Mouse (Mus musculus): ENCODE measurements at regions not wholly inside any gene's neighbourhood (a gene's known extent, or its start where the extent isn't known, plus 50 kb on each side); places are given as distances from the start of the nearest gene placed in this dataset.
A peak's percentile ranks its signal among the peaks of the same experiment; 100 is the strongest.

DNA sequence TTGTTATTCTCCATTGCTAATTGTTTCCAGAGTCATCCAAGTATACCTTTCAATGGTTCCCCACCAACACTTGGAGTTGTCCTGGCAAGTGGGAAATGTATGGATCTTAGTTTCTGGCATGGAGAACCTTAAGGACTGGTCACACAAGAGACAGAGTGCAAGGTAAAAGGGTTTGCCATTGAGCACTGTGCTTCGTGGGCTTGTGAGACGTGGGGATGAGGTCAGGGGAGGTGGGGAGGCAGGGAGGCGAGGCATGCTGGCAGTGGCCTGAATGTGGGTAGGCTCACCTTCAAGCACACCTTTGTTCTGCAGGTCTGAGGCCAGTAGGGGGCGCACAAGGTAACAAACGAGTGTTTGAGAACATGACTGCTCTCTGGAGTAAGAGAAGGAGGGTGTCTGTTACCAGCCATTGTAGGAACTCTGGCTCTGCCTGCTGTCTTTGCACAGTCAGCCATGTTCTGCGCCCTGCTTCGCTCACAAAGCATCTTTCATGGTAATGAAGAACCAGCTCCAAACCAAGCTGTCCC, 612.0 kb downstream of the Bcl11a start:
- peak; percentile 14 for DNase-seq (ENCODE audit: low read depth)

DNA sequence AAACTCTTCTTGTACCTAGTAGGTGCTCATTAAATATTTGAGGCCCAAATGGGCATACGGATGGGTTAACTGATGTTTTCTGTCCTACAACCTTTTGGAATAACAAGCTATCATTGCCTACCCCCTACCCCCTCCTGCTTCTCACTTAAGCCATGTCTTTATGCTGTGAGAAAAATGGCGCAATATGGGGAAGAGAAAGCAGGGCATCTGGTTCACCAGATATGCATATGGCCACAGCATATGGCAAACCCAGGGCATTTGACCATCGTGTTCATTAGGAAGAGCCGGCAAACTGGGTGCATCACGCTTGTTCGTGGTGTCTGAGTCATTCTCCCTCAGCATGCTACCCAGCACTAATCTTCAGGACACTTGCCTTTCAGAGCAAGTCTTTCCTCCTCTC, 616.1 kb downstream of the Bcl11a start:
- no peak for DNase-seq (ENCODE audit: low read depth)

DNA sequence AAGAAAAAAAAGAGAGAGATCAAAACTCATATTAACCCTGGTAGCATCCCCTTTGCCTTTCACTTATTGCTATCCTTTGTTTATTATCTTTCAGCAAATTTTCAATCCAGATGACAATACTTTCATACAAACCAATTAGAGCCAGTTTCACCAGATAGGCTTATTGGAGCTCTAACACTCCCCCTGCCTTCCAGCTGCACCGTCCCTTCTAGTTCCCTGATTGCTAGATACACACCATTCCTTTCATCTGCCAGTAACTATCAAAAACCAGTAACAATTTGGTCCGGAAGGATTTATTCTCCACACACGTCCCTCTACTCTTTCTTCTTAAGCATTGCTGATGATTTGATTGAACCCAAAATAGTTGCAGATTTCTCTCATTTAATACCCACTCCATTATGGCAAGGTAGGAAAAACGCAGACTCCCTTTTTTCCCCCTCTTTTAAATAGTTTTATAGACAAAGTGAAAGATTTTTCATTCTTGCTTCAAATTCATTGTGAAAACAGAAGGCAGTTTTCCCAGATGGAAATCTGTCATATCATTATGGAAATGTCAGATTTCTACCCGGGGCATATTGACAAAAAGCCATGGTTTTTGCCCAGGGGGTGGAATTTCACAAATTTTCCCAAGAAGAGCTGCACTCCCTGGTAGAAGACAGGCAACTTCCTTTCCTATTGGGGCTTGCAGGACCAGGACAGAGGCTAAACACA, 617.3 kb downstream of the Bcl11a start:
- DNase-seq (ENCODE audit: low read depth): no peak

DNA sequence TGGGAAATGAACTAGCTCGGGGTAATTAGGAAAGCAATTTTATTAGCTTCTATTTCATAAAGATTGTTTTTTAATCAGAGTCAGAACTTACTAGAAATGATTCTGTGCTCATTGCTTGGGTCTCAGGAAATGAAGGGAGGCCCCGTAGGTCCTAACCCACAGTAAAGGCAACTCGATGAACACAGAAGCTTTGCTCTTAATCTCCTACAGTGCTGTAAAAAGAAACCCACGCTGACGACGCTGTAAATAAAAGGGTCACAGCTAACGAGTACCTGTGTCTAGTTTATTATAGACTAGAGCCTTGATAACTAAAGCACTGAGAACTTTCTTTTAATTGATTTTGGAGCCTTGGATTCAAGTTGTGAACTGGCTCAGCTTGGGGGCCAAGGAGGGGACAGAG, 618.7 kb downstream of the Bcl11a start:
- DNase-seq (ENCODE audit: low read depth): no peak

DNA sequence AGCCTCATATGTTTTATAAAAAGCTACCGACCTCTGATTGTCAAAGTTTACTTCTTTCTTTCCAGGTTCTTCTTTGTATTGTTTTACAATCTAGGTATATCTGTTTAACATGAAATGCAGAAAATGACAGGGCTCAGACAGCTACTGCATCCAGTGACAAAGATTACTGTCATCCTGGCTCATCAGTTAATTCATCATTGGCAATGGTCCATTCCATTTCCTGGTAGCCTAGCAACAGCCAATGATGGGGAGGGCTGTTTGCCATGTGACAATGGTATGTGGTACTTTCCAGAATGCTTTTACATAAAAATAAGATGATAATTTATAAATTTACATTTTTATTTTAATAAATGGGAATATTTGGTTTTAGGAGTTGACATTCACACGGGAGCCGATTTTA, 630.9 kb downstream of the Bcl11a start:
- DNase-seq (ENCODE audit: low read depth): no peak

DNA sequence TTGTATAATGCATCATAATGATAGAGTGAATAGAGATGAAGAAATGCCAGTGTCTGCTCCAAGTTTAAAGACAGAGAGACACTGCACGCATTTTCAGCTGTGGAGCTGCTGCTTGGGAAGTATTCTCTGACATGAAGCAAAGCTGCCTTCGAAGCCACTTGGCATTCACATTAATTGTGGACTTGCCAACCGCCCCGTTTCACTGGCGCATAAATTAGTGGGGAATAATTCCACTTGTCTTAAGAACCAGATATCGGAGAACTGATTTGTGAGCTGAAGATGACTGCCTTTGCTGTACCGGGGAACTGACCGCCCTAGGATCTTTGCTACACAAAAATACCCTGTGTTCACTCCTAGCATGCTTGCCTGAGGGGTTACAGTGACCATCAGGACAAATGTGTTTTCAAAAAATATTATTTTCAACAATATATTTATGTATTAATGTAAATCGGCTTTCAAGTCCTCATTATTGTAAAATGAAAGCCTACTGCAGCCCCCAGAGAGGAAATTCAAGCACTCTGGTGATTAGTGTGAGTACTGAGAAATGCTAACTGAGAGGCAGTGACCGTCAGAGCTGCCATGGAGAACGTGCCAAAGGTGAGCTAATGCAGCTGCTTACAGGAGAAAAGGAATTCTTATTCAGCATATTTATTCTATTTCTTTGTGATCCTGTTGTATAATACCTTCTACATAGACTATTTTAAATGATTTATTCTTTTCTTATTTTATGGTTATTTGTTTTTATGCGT, 638.9 kb downstream of the Bcl11a start:
- DNase-seq (ENCODE audit: low read depth): no peak

DNA sequence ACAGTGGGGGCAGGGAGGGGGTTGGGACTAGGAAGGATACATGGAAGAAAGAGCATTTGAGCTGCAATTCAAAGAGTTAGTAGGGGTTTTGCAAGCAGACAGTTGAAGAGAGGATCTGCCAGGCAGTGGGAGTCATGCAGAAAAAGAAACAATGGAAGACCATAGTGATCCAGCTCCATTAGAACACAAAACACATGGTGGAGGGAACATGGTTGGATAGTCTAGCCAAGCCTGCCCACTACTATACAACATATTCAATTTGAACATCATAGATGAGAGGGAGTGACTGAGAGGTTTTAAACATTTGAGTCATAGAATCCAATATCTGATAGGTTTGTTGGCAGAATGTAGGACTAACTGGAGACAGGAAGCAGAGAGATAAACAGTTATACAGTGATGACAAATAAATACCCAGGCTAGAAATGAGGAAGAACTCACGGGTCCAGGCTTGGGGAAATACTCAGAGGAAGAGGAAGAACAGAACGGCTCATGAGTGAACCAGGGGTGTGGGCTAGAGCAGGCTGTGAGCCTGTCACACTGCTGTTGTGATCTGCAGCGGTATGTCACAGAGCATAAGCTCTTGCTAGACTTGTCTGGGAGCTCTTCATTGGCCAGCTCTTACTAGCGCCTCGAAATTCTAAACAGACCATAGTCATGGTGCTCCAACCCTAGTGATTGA, 646.5 kb downstream of the Bcl11a start:
- DNase-seq (ENCODE audit: low read depth): no peak

DNA sequence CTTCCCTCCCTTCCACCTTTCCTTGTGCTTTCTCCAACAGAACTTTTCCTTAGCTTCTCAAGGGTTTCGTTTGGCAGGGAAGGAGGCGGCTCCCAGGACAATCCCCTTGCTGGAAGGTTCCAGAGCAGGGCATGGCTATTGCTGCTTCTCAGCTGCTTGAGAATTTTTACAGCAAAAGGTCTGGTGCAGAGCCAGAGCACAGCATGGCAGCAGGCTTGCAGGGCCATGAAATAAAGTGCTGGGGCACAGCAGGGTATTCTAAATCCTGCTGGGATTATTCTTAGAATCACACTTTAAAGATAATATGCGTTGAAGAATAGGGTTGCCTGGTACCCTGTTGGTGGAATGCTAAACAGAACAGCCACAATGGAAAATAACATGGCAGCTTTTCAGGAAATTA, 648.5 kb downstream of the Bcl11a start:
- DNase-seq (ENCODE audit: low read depth): no peak

DNA sequence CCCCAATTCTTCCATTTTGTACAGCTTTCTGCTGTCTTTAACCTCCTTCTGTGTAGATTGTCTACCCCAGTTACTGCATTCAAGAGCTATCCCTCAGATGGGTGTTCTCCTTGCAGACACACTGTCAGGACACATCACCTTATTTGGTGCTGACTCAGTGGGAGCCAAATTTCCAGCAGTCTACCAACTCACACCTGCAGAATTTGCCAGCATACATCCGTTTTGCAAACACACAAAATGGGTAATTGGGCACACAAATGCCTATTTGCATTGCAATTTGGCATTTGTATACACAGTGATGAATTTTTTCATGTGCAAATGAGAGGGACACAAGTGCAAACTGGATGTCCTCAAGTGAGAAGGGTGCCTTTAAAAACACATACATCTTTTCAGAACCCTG, 649.5 kb downstream of the Bcl11a start:
- DNase-seq (ENCODE audit: low read depth): no peak

DNA sequence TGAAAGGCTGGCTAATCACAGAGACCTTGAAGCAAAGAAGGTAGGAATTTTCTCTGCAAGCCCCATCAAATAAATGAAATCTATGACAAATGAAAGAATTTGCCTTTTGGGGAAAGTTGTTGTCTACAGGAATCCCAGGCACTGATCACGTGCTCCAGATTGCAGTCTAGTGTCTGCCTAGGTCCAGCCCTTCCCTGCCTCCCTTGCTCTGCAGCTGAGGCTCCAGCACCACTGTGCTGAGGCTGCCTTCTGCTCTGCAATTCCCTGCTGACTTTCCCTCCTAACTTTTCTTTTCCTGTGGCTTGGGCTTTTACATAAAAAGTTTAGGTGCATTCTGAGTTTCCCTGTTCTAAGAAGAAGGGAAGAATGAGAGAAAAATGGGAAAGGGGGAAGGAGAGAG, 653.6 kb downstream of the Bcl11a start:
- no peak for DNase-seq (ENCODE audit: low read depth)

DNA sequence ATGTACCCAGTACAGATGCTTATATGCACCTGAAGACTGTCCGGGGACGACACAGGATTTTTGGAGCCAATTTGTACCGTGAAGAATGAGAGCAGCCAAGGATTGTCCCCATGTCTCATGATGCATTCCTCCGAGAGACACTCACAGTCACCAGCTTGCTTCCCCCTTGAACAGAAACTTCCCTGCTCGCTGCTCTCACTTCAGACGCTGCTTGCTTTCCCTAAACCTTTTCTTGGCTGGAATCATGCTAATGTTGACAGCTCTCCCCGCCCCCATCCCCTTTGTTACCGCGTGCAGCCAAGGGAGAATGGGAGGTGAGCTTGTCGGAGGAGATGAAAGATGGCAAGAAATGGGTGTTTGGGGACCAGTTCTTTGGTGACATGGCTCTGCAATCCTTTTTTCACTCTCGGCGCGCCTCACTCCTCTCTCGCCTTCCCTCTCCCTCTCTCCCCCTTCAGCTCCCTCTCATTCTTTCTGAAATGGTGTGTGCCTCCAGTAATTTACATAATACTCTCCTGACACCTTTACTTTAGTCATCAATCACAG, 661.9 kb downstream of the Bcl11a start:
- no peak for DNase-seq (ENCODE audit: low read depth)

DNA sequence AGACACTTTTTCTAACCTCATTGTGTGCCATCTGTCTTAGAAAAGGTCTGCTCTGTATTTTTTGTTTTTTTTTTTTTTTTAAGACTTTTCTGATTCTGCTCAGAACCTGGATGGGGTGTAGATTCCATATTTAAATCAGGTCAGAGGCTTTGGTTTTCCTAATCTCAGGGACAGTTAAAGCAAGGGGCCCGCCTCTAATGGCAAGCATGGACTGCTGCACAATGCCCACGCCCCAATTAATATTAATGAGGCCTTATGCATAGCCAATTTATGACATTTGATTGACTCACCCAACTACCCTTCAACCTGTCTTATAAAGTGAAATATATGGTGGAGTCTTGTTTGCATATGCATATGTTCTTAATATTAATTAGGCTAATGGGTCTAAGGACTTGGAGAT, 662.6 kb downstream of the Bcl11a start:
- DNase-seq (ENCODE audit: low read depth): no peak

DNA sequence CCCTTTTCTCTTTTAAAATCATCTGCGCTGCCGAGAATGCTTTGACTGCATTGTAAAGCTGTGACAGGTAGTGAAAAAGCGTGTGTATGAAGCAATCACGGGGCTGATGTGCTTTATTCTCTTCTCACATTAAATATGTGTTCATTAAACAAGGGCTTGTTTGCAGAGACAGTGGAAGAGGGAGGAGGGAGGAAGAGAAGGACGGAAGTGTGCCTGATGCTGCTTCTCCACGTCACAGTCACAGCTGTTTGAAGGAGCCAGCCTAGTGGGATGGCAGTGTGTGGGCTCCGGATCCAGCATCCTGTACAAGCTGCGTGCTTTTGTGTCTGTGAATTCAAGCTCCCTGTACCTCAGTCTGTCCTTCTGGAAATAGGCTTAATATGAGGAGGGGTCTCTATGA, 664.7 kb downstream of the Bcl11a start:
- no peak for DNase-seq (ENCODE audit: low read depth)

DNA sequence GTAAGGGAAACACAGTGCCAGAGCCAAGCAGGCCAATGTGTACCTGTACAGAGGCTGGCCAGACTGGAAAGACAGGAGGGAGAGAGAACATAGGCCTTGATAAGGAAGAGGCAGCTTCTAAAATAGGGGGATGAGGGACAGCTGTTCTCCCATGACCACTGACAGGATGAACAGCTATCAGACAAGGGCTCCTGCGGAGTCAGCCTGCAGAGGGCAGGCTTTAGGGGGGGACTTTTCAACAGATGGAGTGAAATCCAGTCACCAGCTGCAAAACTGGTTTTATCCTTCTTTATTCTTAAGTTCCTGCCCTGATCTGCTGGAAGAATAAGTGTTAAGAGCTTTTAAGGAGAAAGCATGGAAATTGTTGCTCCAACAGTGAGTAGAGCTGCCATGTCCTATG, 665.6 kb downstream of the Bcl11a start:
- no peak for DNase-seq (ENCODE audit: low read depth)

DNA sequence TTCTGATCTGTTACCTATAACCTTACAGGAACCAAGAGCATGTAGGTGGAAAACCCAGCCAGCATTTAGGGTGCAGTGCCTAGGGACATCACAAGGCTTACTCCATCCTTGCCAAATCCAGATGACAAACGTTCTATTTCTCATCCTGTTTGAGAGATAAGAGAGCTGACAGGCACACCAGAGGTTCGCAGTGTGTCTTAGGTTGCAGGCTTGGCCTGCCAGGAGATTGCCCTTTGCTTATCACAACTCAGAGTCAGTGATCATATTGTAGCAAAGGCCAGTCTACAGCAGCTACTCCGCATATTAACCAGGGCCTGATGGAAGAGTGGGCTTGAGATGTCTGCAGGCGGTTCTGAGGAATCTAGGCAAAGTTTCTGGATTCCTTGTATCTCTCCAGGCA, 668.0 kb downstream of the Bcl11a start:
- no peak for DNase-seq (ENCODE audit: low read depth)

DNA sequence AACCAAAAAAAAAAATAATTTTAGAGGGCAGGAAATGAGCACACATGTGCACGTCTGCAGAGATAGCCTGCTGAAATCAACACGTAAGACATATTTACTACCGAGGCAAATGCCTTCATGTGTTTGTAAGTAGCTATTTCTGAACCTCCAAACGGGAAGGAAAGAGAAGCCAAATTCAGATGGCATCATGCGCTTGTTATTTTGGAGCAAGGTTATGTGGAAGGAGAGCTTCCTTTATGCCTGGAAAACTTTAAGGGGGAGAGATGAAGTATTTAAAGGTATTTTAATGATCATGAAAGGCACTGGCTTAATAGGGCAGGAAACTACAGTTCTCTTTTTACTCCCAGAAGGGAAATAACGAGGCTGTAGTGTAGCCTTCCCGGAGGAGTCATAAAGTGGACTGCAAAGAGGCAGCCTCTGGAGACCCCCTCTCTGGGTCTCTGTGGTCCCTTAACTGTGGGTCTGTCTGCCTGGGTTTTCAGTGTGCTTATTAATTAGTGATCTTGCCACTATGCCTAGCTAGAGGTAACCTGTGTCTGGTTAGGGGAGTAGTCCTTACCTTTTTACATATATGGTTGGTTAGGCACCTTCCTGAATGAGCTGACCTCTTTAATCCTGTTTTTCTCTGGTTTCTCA, 672.4 kb downstream of the Bcl11a start:
- no peak for DNase-seq (ENCODE audit: low read depth)

DNA sequence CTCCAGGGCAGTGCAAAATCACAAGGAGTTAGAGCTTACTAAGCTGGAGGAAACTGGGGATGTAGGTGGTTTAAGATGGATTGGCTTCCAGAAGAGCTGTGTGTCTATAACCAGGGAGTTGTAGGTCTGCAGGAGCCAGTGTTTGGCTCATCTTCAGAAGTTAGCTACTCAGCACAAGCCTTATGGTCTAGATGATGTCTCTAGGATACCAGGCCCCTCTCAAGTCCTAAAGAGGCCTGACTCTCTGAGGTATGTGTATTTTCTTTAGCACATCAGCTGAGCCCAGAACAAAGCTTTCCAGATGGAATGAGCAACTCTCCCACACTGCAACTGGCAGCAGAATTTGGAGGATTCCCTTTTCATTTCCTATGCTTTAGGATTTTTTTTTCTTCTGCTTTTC, 680.3 kb downstream of the Bcl11a start:
- DNase-seq (ENCODE audit: low read depth): no peak

DNA sequence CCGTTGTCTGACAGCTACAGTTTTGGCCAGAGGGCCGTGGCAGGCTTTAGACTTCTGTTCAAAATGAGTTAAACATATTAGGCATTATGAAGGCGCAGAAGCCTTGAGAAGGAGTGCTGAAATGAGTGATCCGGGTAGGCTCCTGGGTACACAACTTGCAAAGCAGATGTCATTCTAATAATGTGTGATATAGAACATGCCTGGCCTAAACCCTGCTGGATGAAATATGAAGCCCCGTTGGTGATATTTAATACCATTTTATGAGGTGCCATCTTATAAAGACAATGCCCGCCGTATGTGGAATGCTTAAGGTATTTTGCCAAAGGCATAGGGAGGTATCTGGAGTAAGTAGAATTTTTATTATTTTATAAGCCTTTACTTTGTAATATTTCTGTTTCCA, 705.6 kb downstream of the Bcl11a start:
- DNase-seq (ENCODE audit: low read depth): no peak

DNA sequence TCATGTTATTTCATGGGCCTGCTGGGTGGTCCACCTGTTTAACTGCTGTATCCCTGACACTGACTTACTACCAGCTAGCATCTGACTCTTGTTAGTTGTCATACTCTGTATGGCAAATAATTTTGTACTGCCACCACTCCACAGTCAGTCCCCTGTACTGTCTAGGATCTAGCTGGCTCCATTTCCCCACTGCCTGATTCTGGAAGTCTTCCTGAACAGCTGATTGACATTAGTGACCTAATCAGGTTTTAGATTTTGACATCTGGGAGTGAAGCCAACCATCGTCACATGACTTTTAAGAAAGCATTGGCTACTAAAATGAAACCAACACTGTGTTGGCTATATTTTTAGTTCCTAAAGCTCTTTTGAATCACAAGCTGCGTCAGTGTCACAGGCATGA, 711.3 kb downstream of the Bcl11a start:
- no peak for DNase-seq (ENCODE audit: low read depth)

DNA sequence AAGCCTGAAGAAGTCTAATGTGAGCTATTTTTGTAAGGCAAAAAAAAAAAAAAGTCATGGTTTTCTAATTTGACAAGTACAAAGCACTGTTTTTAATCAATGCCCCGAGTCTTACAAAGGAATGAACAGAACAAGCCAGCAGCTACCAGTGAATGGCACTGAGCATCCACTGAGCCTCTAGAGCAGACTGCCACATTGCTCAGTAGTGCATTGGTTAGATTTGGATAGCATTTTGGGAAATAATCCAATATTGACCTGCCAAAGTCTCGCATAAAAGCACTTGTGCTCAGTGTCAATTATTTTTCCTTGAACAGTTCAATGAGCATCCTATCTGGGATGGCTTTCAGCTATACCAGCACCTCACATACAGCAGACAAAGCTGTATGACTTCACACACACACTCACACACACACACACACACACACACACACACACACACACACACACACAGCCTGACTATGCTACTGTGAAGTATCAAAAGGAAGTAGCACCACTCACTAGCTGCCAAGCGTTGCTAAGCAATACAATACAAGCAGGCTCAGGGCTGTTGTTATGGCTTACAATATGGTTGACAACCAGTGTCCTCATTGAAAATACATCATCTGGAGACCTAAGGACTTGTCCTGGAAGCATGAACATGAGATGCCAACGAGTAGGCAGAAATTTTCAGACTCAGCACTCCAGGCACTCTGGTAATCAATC, 717.8 kb downstream of the Bcl11a start:
- DNase-seq (ENCODE audit: low read depth): no peak

DNA sequence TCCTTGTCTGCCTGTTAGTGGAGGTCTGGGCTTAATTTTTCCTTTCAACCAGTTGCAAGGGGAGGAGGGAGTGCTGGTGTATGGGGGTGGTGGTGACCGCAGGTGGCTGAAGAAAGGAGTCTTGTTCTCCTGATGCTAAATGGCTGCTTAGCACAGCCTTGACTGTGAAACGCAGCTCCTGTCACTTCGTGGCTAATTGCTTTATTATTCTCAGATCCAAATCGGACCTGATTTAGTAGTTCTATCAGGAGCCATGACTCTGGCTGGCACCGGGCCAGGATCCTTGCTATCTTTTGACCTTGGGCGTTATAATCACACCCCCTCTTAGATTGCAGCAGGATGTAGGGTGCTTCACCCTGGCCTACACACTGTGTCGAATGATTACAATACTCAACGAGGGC, 726.8 kb downstream of the Bcl11a start:
- peak; percentile 4 for DNase-seq (ENCODE audit: low read depth)
